Mouse (Mus musculus) brain, embryonic 14.5 days (tissue): ENCODE results near the gene Kat7.
A peak's percentile ranks its signal among the peaks of the same experiment; 100 is the strongest.

Experiments
- CTCF ChIP-seq: fragments of 200-500 bp; IDR thresholded peaks from 2 replicates; pipeline ENCODE4 v1.5.1; 2012; ENCODE audit warnings: inconsistent platforms, mild to moderate bottlenecking, moderate library complexity, borderline replicate concordance; ENCODE audit not compliant: insufficient read depth, insufficient read length; ENCODE audit errors: extremely low read depth
- POLR2A ChIP-seq: fragments of 200-500 bp; IDR thresholded peaks from 2 replicates; pipeline ENCODE4 v1.6.1; 2012; ENCODE audit warnings: mild to moderate bottlenecking, inconsistent platforms, borderline replicate concordance; ENCODE audit not compliant: poor library complexity, insufficient read depth, insufficient read length, severe bottlenecking; ENCODE audit errors: extremely low read depth

DNA sequence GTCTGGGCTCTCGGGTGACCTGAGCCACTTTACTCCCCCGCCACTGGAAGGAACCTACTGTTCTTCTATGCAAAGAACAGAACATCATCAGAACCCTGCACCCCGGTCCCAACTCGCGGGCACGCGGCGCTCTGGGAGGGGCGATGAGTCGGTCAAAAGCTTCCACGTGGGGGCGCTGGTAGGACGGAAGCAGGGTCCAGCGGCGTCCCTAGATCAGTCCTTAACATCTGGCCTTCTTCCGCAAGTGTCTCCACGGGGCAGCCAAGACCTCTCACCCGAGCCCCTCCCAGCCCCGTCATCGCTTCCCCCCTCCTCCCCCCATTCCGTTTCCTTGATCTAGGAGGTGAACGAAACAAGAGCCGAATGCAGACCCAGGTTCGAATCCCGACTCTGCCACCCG is 51.6 kb downstream of the Kat7 start:
- peak; percentile 51 for TF ChIP-seq CTCF
- no peak for TF ChIP-seq POLR2A
